Mouse (Mus musculus): ENCODE measurements around the gene Colca2. TPM values are rescaled to one million over a fixed set of nuclear protein-coding genes. Genes with fewer than 3 reads are reported as not detected.

Colca2 gene
- total RNA-seq, 2 experiments from 2014 or later = 1.2 to 2.2 TPM

- DNase-seq = no peak
Measured at GRCm38 (mm10) chr9:51272102-51272501, 6.3 kb downstream of the Colca2 start.

- DNase-seq = no peak
Measured at GRCm38 (mm10) chr9:51271073-51271472, 7.3 kb downstream of the Colca2 start.

DNA sequence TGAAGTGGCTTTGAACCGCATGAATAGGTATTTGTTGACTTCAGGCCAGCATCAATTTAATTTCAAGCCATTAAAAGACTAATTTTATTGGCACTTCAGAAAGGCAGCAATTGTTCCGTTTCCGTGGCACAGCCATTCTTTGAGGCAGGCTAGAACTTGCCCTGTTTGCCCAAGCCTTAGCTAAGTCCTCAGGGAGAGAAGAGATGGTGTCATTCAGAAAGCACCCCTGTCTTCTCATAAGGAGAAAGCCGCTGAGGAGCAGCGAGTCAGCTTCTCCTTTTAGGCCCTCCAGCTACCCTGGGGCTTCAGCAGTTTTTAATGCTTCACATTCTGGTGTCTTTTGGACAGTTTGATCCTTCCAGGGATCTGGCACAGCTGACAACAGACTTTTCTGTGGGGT lies 9.5 kb downstream of the Colca2 start:
- no peak for DNase-seq

- DNase-seq = no peak
Measured at GRCm38 (mm10) chr9:51258426-51258825, 19.9 kb downstream of the Colca2 start.

GRCm38 (mm10) chr9:51256780-51257502 lies 21.4 kb downstream of the Colca2 start:
- no peak for DNase-seq

- DNase-seq = peak; percentile 11
Measured at GRCm38 (mm10) chr9:51238741-51239385, 39.5 kb downstream of the Colca2 start.

GRCm38 (mm10) chr9:51232163-51232562 lies 46.2 kb downstream of the Colca2 start:
- DNase-seq = no peak

DNA sequence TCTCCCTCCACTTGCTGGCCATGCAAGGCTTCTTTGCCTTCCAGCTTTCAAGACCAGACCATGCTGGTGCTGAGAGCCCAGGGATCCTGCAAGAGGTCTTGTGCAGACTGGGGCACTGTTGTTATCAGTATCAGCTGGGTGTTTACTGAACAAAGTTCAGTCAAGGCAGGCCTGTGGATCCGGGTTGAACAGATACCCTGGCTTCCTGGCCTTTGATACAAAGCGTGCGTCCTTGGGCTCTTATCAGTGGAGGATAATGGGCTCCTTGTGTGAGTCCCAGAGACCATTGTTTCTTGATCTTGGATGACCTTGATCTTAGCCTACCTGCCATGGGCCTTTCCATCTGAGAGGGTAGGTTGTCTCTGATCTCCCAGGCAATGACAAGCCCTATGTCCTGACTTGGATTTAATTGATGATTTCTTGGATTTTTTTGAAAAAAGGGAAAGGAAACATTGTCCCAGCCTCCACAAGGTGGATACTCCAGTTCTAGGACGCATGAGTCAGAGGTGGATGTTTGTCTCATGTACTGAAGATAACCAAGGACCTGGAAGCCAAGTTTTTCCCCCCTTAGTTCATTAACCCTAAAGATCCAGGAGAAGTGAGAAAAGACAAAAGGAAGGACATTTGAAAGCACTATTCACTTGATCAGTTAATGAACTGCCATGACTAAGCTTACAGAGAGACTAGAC lies 47.5 kb downstream of the Colca2 start:
- DNase-seq = no peak

- DNase-seq = no peak
Measured at GRCm38 (mm10) chr9:51225636-51226166, 52.7 kb downstream of the Colca2 start.

Other genes starting within 250 kb of the Colca2 start
- gene Btg4, start 217.7 kb downstream of the Colca2 start, total RNA-seq (2021) = not detected
- 1 to 10 TPM; 7.6 to 9.1 TPM for gene Layn, start 201.5 kb downstream of the Colca2 start, total RNA-seq (2021)
- gene 4833427G06Rik, start 176.5 kb downstream of the Colca2 start, total RNA-seq (2021) = not detected
- not detected for gene Gm32742, start 113.1 kb downstream of the Colca2 start, total RNA-seq (2021)
- under 1 TPM; 0.32 to 0.45 TPM for gene Pou2af1, start 64.9 kb downstream of the Colca2 start, total RNA-seq (2021)
- gene 1810046K07Rik, start 50.3 kb upstream of the Colca2 start, total RNA-seq (2021) = not detected